Mouse (Mus musculus) G1E (cell line): ENCODE measurements around the gene Tmem202. TPM values are rescaled to one million over a fixed set of nuclear protein-coding genes. Genes with fewer than 3 reads are reported as not detected.

Experiments used
- ATAC-seq: 2 replicates; pipeline ENCODE4 v1.8.0; 2016; ENCODE audit warnings: mild to moderate bottlenecking; ENCODE audit not compliant: insufficient number of reproducible peaks, poor library complexity, low FRiP score, severe bottlenecking; ENCODE audit errors: extremely low read depth
- DNase-seq: peaks from one replicate; pipeline ENCODE4 v3.0.0; 2012; ENCODE audit warnings: low spot score
- H3K27me3 ChIP-seq: 2 replicates; pipeline ENCODE4 v1.6.1; 2012; ENCODE audit warnings: mild to moderate bottlenecking, low read length, inconsistent platforms; ENCODE audit not compliant: insufficient read depth
- H3K36me3 ChIP-seq: replicated peaks from 2 replicates; pipeline ENCODE3; 2012; ENCODE audit warnings: mild to moderate bottlenecking, inconsistent platforms
- H3K4me1 ChIP-seq: 2 replicates; pipeline ENCODE4 v1.6.1; 2012; ENCODE audit warnings: low read depth, low read length, inconsistent platforms, mixed read lengths; ENCODE audit not compliant: insufficient read depth
- H3K4me3 ChIP-seq: 2 replicates; pipeline ENCODE4 v1.5.1; 2012; ENCODE audit warnings: low read depth, mild to moderate bottlenecking, inconsistent platforms, low read length, moderate library complexity, mixed read lengths
- H3K9me3 ChIP-seq: replicated peaks from 2 replicates; pipeline ENCODE4 v1.6.1; 2012; ENCODE audit warnings: inconsistent platforms
- CTCF ChIP-seq: IDR thresholded peaks from 2 replicates; pipeline ENCODE4 v1.5.1; 2012; ENCODE audit warnings: low read depth, low read length, inconsistent platforms, mixed read lengths
- GATA1 ChIP-seq: IDR thresholded peaks from 2 replicates; pipeline ENCODE4 v1.6.1; 2012; ENCODE audit warnings: borderline replicate concordance, low read length, inconsistent platforms, mixed read lengths
- GATA2 ChIP-seq: IDR thresholded peaks from 2 replicates; pipeline ENCODE4 v1.6.1; 2012; ENCODE audit warnings: low read depth, low read length, inconsistent platforms, borderline replicate concordance
- POLR2AphosphoS5 ChIP-seq: IDR thresholded peaks from 2 replicates; pipeline ENCODE4 v1.6.1; 2012; ENCODE audit warnings: low read depth, low read length, inconsistent platforms; ENCODE audit not compliant: insufficient replicate concordance
- TAL1 ChIP-seq: conservative IDR thresholded peaks from 2 replicates; pipeline ENCODE4 v1.6.1; 2012; ENCODE audit warnings: low read depth, low read length, inconsistent platforms, mixed read lengths
- polyA plus RNA-seq: library from polyadenylated mRNA; stranded (reverse); fragments of >175 nt; gene quantifications from 2 replicates; pipeline ENCODE4 v1.2.3, GENCODE M21; 2012
- total RNA-seq, 2 experiments: library from RNA; stranded (forward) in 1 of 2; stranded (reverse) in 1 of 2; fragments of 200-1000 nt in 1 of 2; fragments of >200 nt in 1 of 2; fragmentation: Nextera tagmentation in 1 of 2; gene quantifications; 2 replicates each; pipeline ENCODE4 v1.2.3; 2014 to 2017

The Tmem202 gene
- total and polyA plus RNA-seq, 3 experiments, result not detected

DNA sequence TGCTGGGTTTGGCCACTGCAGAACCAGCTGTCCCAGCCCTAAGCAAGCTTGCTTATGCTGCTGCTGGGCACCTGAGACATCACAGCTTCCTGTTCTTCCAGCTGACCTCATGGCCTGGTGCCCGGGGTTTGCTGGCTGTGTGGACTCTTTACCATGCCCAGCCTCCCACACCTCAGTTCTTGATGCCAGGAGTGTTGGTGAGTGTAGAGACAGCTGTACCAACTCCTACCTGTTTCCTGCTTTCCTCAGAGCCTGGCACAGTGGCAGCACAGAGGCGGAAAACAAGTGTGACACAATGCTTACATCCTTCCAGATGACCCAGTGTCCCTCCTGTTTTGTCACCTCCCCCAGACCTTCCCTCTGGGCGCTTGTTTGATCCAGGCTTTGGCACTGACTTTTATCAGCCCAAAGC lies 12.0 kb upstream of the Tmem202 start:
- ATAC-seq (no peak), DNase-seq (no peak)
- no peaks in the 10 kb centered on the region for H3K9me3 ChIP-seq
- H3K36me3 ChIP-seq, result no peaks in the 10 kb centered on the region
- no peaks in the 10 kb centered on the region for H3K4me1 ChIP-seq
- H3K27me3 ChIP-seq, result peaks cover 41% of the 10 kb centered on the region
- H3K4me3 ChIP-seq, result no peak overlapping the region
- no peak for TF ChIP-seq CTCF
- no peak for TF ChIP-seq TAL1
- TF ChIP-seq GATA2, result no peak
- no peak for TF ChIP-seq GATA1
- TF ChIP-seq POLR2AphosphoS5, result no peak

DNA sequence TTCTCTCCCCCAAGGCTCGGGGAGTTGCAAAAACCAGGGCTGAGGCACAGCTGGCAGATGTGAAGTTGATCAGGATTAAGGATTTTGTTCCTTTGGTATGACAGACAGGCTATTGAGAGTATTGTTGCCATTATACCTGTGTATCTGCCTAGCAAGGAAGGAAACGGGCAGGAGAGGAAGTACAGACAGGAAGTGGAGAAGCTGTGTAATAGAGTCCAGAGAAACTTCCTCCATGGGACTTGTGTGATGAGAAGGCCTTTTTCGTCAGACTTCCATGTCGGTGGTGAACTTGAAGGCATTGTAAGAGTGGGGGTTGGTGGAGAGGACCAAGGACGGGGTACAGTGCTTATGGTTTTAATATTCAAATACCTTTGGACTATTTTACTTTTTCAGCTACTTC lies 11.4 kb upstream of the Tmem202 start:
- Histone ChIP-seq H3K4me3 (no peak overlapping the region), H3K4me1 (no peaks in the 10 kb centered on the region), H3K27me3 (peaks cover 45% of the 10 kb centered on the region), H3K36me3 (no peaks in the 10 kb centered on the region), H3K9me3 (no peaks in the 10 kb centered on the region)
- TF ChIP-seq GATA2, result no peak
- TF ChIP-seq POLR2AphosphoS5, result no peak
- ATAC-seq (no peak), DNase-seq (no peak)

DNA sequence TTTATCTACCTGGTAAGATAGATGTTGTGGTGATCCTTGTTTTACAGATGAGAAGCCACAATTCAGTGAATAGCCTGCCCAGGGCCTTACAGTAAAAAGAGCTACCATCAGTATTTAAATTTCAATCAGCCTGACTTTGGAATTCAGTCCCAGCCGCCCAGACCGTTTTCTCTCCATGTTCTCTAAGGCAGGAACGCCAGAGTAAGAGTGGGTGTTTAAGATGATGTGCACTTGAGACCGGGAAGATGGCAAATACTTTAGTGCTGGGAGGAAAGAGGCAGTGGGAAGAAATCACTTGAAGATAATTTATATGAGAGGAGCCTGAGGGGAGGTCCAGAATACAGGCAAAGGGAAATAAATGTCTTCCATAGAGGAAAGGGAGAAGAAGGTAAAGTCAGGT lies 10.4 kb upstream of the Tmem202 start:
- ATAC-seq (no peak), DNase-seq (no peak)
- peaks cover 39% of the 10 kb centered on the region for H3K27me3 ChIP-seq
- TF ChIP-seq TAL1 (no peak), GATA1 (no peak), CTCF (no peak), POLR2AphosphoS5 (no peak), GATA2 (no peak)
- H3K4me3 ChIP-seq, result no peak overlapping the region
- no peaks in the 10 kb centered on the region for H3K4me1 ChIP-seq
- no peaks in the 10 kb centered on the region for H3K9me3 ChIP-seq
- H3K36me3 ChIP-seq, result no peaks in the 10 kb centered on the region

DNA sequence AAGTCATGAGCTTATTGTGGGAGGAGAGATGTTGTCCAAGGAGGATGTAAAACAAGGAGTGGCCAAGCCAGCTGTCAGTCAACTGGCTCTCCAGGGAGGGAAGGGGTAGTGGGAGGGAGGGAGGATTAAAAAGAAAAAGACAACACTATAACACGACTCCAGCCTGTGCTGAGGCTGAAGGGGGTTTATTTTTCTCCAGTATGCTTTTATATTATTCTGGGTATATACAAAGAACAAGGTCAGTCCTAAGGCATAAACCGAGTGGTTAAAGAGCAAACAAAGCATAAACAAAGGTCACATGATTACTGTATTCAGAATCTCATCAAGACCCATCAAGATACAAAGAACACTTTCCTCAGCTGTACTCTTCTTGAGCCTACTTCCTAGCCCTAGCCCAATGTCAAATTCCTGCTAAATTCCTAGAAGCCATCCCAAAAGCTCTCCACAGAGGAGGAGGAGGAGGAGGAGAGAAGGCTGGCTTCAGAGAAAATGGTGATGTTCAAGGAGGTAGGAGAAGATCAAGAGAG lies 9.4 kb upstream of the Tmem202 start:
- no peak overlapping the region for H3K4me3 ChIP-seq
- no peak for ATAC-seq
- no peak for DNase-seq
- no peaks in the 10 kb centered on the region for H3K4me1 ChIP-seq
- H3K27me3 ChIP-seq, result peaks cover 40% of the 10 kb centered on the region
- H3K9me3 ChIP-seq, result no peaks in the 10 kb centered on the region
- TF ChIP-seq GATA2, result no peak
- no peak for TF ChIP-seq POLR2AphosphoS5
- TF ChIP-seq GATA1, result no peak
- no peak for TF ChIP-seq TAL1
- no peak for TF ChIP-seq CTCF
- no peaks in the 10 kb centered on the region for H3K36me3 ChIP-seq

DNA sequence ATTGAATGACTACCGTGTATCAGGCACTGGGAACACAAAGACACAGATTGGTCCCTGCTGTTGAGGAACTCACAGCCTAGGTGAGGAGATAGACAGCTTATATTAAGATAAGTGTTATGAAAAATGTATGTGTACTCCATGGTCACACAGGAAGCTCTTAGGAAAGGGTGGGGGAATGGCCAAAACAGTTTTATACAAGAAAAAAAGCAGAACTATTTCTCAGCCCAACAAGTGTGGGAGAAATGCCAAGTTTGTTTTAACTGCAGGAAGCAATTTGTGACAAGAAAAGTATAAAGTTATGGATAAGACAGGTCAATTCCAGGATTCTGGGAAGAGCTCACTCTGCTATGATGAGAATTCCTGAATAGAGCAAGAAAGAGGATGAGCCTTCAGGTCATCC lies 8.2 kb upstream of the Tmem202 start:
- Histone ChIP-seq H3K4me3 (no peak overlapping the region), H3K36me3 (no peaks in the 10 kb centered on the region), H3K9me3 (no peaks in the 10 kb centered on the region), H3K4me1 (no peaks in the 10 kb centered on the region), H3K27me3 (peaks cover 40% of the 10 kb centered on the region)
- ATAC-seq (no peak), DNase-seq (no peak)
- TF ChIP-seq GATA1, result no peak
- TF ChIP-seq POLR2AphosphoS5, result no peak
- TF ChIP-seq GATA2, result no peak
- no peak for TF ChIP-seq TAL1
- TF ChIP-seq CTCF, result no peak

DNA sequence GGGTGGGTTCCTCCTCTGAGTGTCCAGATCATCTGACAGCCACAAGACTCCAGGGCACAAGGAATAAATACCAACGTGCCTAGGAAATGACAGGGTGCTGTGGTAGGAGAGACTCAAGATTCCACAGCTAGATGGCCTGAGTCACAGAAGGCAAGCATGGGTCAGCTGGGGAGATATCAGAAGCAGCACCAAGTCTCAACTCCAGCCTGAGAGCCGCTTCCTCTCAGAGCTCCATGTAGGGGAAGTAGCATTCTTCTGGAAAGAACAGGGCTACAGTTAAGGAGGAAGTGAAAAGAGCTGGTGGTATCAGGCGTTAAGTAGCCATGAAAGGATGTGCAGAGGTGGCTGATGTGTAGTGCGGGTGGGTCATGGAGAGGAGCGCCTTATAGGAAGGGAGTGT lies 5.1 kb upstream of the Tmem202 start:
- Histone ChIP-seq H3K4me3 (no peak overlapping the region), H3K4me1 (no peaks in the 10 kb centered on the region), H3K36me3 (no peaks in the 10 kb centered on the region), H3K9me3 (no peaks in the 10 kb centered on the region), H3K27me3 (peaks cover 30% of the 10 kb centered on the region)
- no peak for DNase-seq
- no peak for ATAC-seq
- TF ChIP-seq CTCF, result no peak
- TF ChIP-seq GATA2, result no peak
- TF ChIP-seq TAL1, result no peak
- TF ChIP-seq POLR2AphosphoS5, result no peak
- no peak for TF ChIP-seq GATA1
